Mouse (Mus musculus) G1E-ER4 (cell line): ENCODE measurements around the gene Mfsd2a. TPM values are rescaled to one million over a fixed set of nuclear protein-coding genes. Genes with fewer than 3 reads are reported as not detected.

Experiments used
- GATA1 ChIP-seq: IDR thresholded peaks from one replicate; pipeline ENCODE4 v1.8.0; 2012; ENCODE audit warnings: low read length, inconsistent platforms
- polyA plus RNA-seq: library from polyadenylated mRNA; stranded (reverse); fragments of >175 nt; gene quantifications from 2 replicates; pipeline ENCODE4 v1.2.3, GENCODE M21; 2012

The Mfsd2a gene
- polyA plus RNA-seq, 1 experiment, result not detected

- TF ChIP-seq GATA1, result no peak
Observed at GRCm38 (mm10) chr4:122983486-122984261, 22.7 kb upstream of the Mfsd2a start.

- TF ChIP-seq GATA1, result no peak
Observed at GRCm38 (mm10) chr4:122982537-122982936, 21.5 kb upstream of the Mfsd2a start.

GRCm38 (mm10) chr4:122981930-122982329, 20.9 kb upstream of the Mfsd2a start:
- no peak for TF ChIP-seq GATA1

GRCm38 (mm10) chr4:122981238-122981637, 20.2 kb upstream of the Mfsd2a start:
- TF ChIP-seq GATA1, result no peak

GRCm38 (mm10) chr4:122980684-122981083, 19.7 kb upstream of the Mfsd2a start:
- no peak for TF ChIP-seq GATA1

GRCm38 (mm10) chr4:122979826-122980225, 18.8 kb upstream of the Mfsd2a start:
- no peak for TF ChIP-seq GATA1

- no peak for TF ChIP-seq GATA1
Observed at GRCm38 (mm10) chr4:122978850-122979249, 17.9 kb upstream of the Mfsd2a start.

- TF ChIP-seq GATA1, result no peak
Observed at GRCm38 (mm10) chr4:122976885-122977284, 15.9 kb upstream of the Mfsd2a start.

- TF ChIP-seq GATA1, result no peak
Observed at GRCm38 (mm10) chr4:122974976-122975520, 14.1 kb upstream of the Mfsd2a start.

GRCm38 (mm10) chr4:122972056-122972455, 11.1 kb upstream of the Mfsd2a start:
- TF ChIP-seq GATA1, result no peak

GRCm38 (mm10) chr4:122971646-122972045, 10.7 kb upstream of the Mfsd2a start:
- no peak for TF ChIP-seq GATA1

GRCm38 (mm10) chr4:122971191-122971590, 10.2 kb upstream of the Mfsd2a start:
- no peak for TF ChIP-seq GATA1

- TF ChIP-seq GATA1, result no peak
Observed at GRCm38 (mm10) chr4:122968106-122968505, 7.1 kb upstream of the Mfsd2a start.

- no peak for TF ChIP-seq GATA1
Observed at GRCm38 (mm10) chr4:122962751-122963150, 1.8 kb upstream of the Mfsd2a start.

- TF ChIP-seq GATA1, result no peak
Observed at GRCm38 (mm10) chr4:122961589-122961988, 601 bp upstream of the Mfsd2a start.

- TF ChIP-seq GATA1, result no peak
Observed at GRCm38 (mm10) chr4:122960321-122961099, 478 bp downstream of the Mfsd2a start.
